Mouse (Mus musculus) kidney, embryonic 14.5 days (tissue): ENCODE results near the gene Mad1l1. TPM values are rescaled to one million over a fixed set of nuclear protein-coding genes. Genes with fewer than 3 reads are reported as not detected.

ENCODE experiments used
- ATAC-seq: fragments of 200-750 bp; cut with Nextera tagmentation; 2 replicates; pipeline ENCODE4 v1.8.0; 2017; ENCODE audit warnings: moderate number of reproducible peaks, mild to moderate bottlenecking, moderate TSS enrichment, moderate library complexity; ENCODE audit not compliant: low FRiP score, low TSS enrichment
- H3K27ac ChIP-seq: fragments of 300-500 bp; sonication (generic); 2 replicates; pipeline ENCODE4 v1.5.1; 2014; ENCODE audit warnings: low read depth, mild to moderate bottlenecking, low read length, moderate library complexity, mixed read lengths
- H3K27me3 ChIP-seq: fragments of 300-500 bp; sonication (generic); 2 replicates; pipeline ENCODE4 v1.6.1; 2014; ENCODE audit warnings: mild to moderate bottlenecking, low read length; ENCODE audit not compliant: control insufficient read depth, insufficient read depth
- H3K36me3 ChIP-seq: fragments of 300-500 bp; sonication (generic); 2 replicates; pipeline ENCODE4 v1.6.1; 2014; ENCODE audit warnings: low read length, mixed read lengths; ENCODE audit not compliant: control insufficient read depth, insufficient read depth
- H3K4me1 ChIP-seq: fragments of 300-500 bp; sonication (generic); 2 replicates; pipeline ENCODE4 v1.6.1; 2014; ENCODE audit warnings: low read length, mixed read lengths; ENCODE audit not compliant: control insufficient read depth, insufficient read depth
- H3K4me2 ChIP-seq: fragments of 300-500 bp; sonication (generic); replicated peaks from 2 replicates; pipeline ENCODE4 v1.6.1; 2014; ENCODE audit warnings: low read depth, mild to moderate bottlenecking, low read length
- H3K4me3 ChIP-seq: fragments of 300-500 bp; sonication (generic); 2 replicates; pipeline ENCODE4 v1.5.1; 2014; ENCODE audit warnings: mild to moderate bottlenecking, low read length
- H3K9ac ChIP-seq: fragments of 300-500 bp; sonication (generic); 2 replicates; pipeline ENCODE4 v1.6.1; 2014; ENCODE audit warnings: low read depth, mild to moderate bottlenecking, low read length, moderate library complexity
- H3K9me3 ChIP-seq: fragments of 300-500 bp; sonication (generic); 2 replicates; pipeline ENCODE4 v1.6.1; 2016; ENCODE audit warnings: low read length; ENCODE audit not compliant: control insufficient read depth
- WGBS: fragments of 180-500 bp; shearing (Covaris S2); extraction: QIAGEN DNeasy Blood & Tissue Kit; methylation state at CpG from one replicate; pipeline ENCODE4 v1.1.7; 2014; 5-methylcytosine and 5-hydroxymethylcytosine counted together
- polyA plus RNA-seq: library from polyadenylated mRNA; unstranded; fragments of >200 nt; fragmentation: Nextera tagmentation; extraction: Ambion mirVana; gene quantifications from 2 replicates; pipeline ENCODE4 v1.2.1, GENCODE M21; 2014

Gene Mad1l1
- polyA plus RNA-seq, 1 experiment from 2014 or later = 47.4 TPM

DNA sequence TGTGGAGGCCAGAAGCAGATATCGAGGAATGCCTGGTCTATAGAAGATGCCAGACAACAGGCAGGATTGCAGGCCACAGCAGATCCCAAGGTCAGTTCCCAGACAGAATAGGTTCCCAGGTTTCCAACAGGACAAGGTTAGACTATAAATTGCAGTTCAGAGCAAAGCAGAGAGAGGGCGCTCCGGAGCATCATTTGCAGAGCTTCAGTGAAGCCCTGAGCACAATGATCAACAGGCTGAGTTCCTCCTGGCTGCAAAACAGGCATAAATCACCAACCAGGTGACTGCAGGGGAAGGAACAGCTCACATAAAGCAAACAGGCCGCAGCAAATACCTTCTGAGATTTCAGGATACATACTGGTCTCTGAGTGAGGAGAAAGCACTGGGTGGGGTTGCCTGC lies 123.6 kb downstream of the Mad1l1 start:
- H3K9ac ChIP-seq = no peak overlapping the region
- peak; percentile 48; the same call in 1 of the 2 replicates for ATAC-seq
- H3K36me3 ChIP-seq = peaks cover 3% of the 10 kb centered on the region; the same call in 1 of the 2 replicates
- no peak overlapping the region for H3K4me3 ChIP-seq
- H3K9me3 ChIP-seq = no peaks in the 10 kb centered on the region
- H3K4me2 ChIP-seq = no peak overlapping the region
- WGBS = 24% methylated on average over 4 of the region's 4 CpGs
- H3K27ac ChIP-seq = no peak overlapping the region
- H3K27me3 ChIP-seq = no peaks in the 10 kb centered on the region
- H3K4me1 ChIP-seq = 0 out of 2 replicates have a peak, but pooled peaks cover 3% of the 10 kb centered on the region

- ATAC-seq = no peak
- Histone ChIP-seq H3K27me3 (no peaks in the 10 kb centered on the region), H3K27ac (no peak overlapping the region), H3K9me3 (no peaks in the 10 kb centered on the region), H3K4me2 (no peak overlapping the region), H3K4me1 (0 out of 2 replicates have a peak, but pooled peaks cover 3% of the 10 kb centered on the region), H3K4me3 (no peak overlapping the region), H3K9ac (no peak overlapping the region), H3K36me3 (peaks cover 3% of the 10 kb centered on the region; the same call in 1 of the 2 replicates)
- 68% methylated on average over 3 of the region's 3 CpGs for WGBS
Measured at GRCm38 (mm10) chr5:140196446-140196845, 124.9 kb downstream of the Mad1l1 start.

DNA sequence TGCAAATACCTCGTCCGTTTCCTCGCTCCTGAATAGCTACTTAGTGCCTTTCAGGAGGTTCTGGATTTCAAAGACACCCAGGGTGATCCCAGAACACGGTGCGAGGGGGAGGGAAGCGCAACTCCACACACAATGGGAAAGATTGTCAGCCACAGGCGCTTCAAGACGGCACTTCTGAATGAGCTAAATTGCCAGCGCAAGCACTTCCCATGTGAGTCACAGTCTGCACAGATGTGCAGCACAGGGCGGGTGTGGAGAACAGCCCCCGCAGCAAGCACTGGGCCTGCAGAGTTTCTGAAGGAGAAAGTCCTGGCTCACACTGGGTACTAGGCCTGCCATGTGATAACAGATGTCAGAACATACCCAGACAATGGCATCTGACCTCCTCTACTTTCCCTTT lies 127.2 kb downstream of the Mad1l1 start:
- 85% methylated on average over 11 of the region's 11 CpGs for WGBS
- no peak overlapping the region for H3K4me3 ChIP-seq
- H3K9ac ChIP-seq = no peak overlapping the region
- no peaks in the 10 kb centered on the region for H3K27me3 ChIP-seq
- peaks cover 3% of the 10 kb centered on the region; the same call in 1 of the 2 replicates for H3K36me3 ChIP-seq
- H3K4me2 ChIP-seq = no peak overlapping the region
- H3K9me3 ChIP-seq = no peaks in the 10 kb centered on the region
- no peak for ATAC-seq
- H3K27ac ChIP-seq = no peak overlapping the region
- 0 out of 2 replicates have a peak, but pooled peaks cover 3% of the 10 kb centered on the region for H3K4me1 ChIP-seq

DNA sequence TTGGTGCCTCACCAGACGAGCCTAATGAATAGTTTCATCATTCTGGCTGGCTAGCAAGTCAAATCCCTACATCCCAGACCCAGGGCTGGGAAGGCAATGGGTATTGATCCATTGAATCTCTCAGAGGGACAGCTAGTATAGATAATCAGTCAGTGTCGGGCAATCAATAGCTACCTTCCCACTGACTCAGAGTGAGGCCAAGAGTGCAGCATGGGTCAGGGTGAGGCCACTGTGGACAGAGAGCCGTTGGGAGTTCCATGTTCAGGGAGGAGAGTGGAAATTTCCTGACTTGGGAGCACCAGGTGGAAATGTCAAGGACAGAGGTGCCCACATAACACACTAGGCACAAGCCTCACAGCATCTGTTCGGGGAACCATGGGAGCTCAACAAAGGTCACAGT lies 129.8 kb downstream of the Mad1l1 start:
- H3K27ac ChIP-seq = no peak overlapping the region
- H3K36me3 ChIP-seq = peaks cover 3% of the 10 kb centered on the region; the same call in 1 of the 2 replicates
- no peaks in the 10 kb centered on the region for H3K4me1 ChIP-seq
- no peak overlapping the region for H3K4me2 ChIP-seq
- no peak for ATAC-seq
- H3K4me3 ChIP-seq = no peak overlapping the region
- 77% methylated on average over 4 of the region's 4 CpGs for WGBS
- H3K27me3 ChIP-seq = no peaks in the 10 kb centered on the region
- no peaks in the 10 kb centered on the region for H3K9me3 ChIP-seq
- H3K9ac ChIP-seq = no peak overlapping the region

DNA sequence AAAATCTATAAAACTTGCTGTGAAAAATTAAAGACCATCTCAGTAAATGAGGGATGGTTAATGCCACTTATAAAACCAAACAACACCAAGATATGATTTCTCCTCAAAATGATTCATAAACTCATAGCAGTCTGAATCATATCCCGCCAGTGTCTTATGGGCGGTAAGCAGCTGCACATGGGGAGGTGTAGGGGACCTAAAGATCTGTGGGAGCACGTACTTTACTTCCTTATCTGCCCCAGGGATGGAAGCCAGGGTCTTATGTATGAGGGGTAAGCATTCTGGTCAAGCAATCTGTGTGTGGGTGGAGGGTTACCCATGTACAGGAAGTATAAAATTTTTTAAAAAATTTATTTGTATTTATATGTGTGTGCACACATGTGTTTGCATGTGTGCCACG lies 135.0 kb downstream of the Mad1l1 start:
- Histone ChIP-seq H3K4me1 (no peaks in the 10 kb centered on the region), H3K9ac (no peak overlapping the region), H3K27ac (no peak overlapping the region), H3K4me3 (no peak overlapping the region), H3K4me2 (no peak overlapping the region), H3K9me3 (no peaks in the 10 kb centered on the region), H3K27me3 (no peaks in the 10 kb centered on the region), H3K36me3 (no peaks in the 10 kb centered on the region)
- 86% methylated on average over 4 of the region's 4 CpGs for WGBS
- ATAC-seq = no peak

DNA sequence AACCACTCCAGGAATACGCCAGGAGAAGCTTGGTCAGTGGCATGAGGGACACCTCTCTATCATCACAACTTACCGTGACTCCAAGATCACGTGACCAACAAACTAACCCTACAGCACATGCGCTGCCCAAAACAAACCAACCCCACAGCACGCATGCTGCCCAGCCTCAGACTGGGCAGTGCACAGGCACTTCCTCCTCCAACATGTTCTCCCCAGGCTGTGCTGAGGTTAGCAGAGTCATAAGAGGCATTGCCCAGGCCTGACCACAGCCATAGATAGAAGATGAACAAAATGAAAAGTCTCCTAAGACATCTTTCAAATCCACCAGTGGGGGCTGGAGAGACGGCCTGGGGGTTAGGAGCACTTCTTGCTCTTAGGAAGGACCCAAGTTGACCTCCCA lies 135.6 kb downstream of the Mad1l1 start:
- no peak for ATAC-seq
- H3K27me3 ChIP-seq = no peaks in the 10 kb centered on the region
- H3K27ac ChIP-seq = no peak overlapping the region
- no peaks in the 10 kb centered on the region for H3K36me3 ChIP-seq
- H3K4me2 ChIP-seq = no peak overlapping the region
- H3K9ac ChIP-seq = no peak overlapping the region
- H3K9me3 ChIP-seq = no peaks in the 10 kb centered on the region
- no peaks in the 10 kb centered on the region for H3K4me1 ChIP-seq
- H3K4me3 ChIP-seq = no peak overlapping the region
- 90% methylated on average over 6 of the region's 6 CpGs for WGBS

- Histone ChIP-seq H3K27me3 (no peaks in the 10 kb centered on the region), H3K9me3 (no peaks in the 10 kb centered on the region), H3K36me3 (no peaks in the 10 kb centered on the region), H3K4me2 (no peak overlapping the region), H3K9ac (no peak overlapping the region), H3K4me3 (no peak overlapping the region), H3K27ac (no peak overlapping the region), H3K4me1 (peaks cover 3% of the 10 kb centered on the region)
- no peak for ATAC-seq
- 90% methylated on average over 7 of the region's 7 CpGs for WGBS
Measured at GRCm38 (mm10) chr5:140183387-140183786, 138.0 kb downstream of the Mad1l1 start.

GRCm38 (mm10) chr5:140182351-140182750 lies 139.0 kb downstream of the Mad1l1 start:
- no peaks in the 10 kb centered on the region for H3K36me3 ChIP-seq
- peaks cover 13% of the 10 kb centered on the region for H3K4me1 ChIP-seq
- no peak overlapping the region for H3K4me2 ChIP-seq
- no peaks in the 10 kb centered on the region for H3K27me3 ChIP-seq
- no peak overlapping the region for H3K27ac ChIP-seq
- no peaks in the 10 kb centered on the region for H3K9me3 ChIP-seq
- 91% methylated on average over 4 of the region's 4 CpGs for WGBS
- H3K9ac ChIP-seq = no peak overlapping the region
- no peak overlapping the region for H3K4me3 ChIP-seq
- no peak for ATAC-seq

- ATAC-seq = 0 out of 2 replicates have a peak, but pooled peaks have one; percentile 47
- H3K36me3 ChIP-seq = no peaks in the 10 kb centered on the region
- H3K4me2 ChIP-seq = no peak overlapping the region
- H3K4me1 ChIP-seq = peaks cover 20% of the 10 kb centered on the region
- no peaks in the 10 kb centered on the region for H3K9me3 ChIP-seq
- no peak overlapping the region for H3K4me3 ChIP-seq
- H3K27ac ChIP-seq = no peak overlapping the region; the same call in 1 of the 2 replicates
- H3K27me3 ChIP-seq = no peaks in the 10 kb centered on the region
- WGBS = 83% methylated on average over 5 of the region's 5 CpGs
- H3K9ac ChIP-seq = no peak overlapping the region
Measured at GRCm38 (mm10) chr5:140180016-140180415, 141.3 kb downstream of the Mad1l1 start.
